Mouse (Mus musculus) gastrocnemius, adult 18-20 months (tissue): Measurements from ENCODE around the gene Ccdc78. TPM values are rescaled to one million over a fixed set of nuclear protein-coding genes. Genes with fewer than 3 reads are reported as not detected.

Source experiments
- DNase-seq: peaks from one replicate; pipeline ENCODE4 v3.0.0; 2021; ENCODE audit warnings: low spot score
- total RNA-seq, 2 experiments: library from RNA; stranded (reverse); gene quantifications; 2 replicates each; pipeline ENCODE4 v1.2.3; 2021

The Ccdc78 gene
- total RNA-seq, 2 experiments from 2014 or later, result not detected

DNA sequence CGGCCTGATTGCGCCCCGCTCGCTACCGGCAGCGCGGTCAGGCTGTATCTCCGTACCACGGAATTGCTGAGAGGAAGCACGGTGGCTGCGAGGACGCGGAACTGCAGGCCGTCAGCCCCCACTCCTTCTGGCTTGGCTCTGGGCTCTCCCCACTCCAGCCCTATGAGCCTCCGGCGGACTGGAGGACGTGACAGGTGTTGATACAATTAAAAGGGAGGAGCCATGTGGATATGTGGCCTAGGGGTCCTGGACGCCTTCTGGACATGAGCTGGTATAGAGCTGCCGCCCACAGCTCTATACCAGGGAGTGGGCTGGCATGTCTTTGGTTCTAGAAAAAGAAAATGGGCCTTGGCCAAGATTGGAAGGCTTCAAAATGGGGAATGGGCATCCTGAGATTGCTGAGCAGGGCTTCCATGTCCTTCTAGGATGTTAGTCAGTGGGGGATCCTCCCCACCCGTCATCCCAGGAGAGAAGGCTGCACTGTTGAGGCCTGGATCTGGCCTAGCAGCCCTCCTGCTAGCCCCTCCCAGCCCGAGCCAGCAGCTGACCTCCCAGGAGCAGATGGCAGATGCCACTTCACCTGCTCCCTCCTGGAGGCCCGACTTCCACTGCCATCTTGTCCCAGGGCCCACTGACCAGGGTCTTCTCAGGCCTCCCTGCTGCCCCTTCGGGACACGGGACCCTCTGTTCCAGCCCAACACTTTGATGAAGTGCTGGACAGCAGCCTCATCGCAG lies 23.4 kb downstream of the Ccdc78 start:
- DNase-seq, result no peak

DNA sequence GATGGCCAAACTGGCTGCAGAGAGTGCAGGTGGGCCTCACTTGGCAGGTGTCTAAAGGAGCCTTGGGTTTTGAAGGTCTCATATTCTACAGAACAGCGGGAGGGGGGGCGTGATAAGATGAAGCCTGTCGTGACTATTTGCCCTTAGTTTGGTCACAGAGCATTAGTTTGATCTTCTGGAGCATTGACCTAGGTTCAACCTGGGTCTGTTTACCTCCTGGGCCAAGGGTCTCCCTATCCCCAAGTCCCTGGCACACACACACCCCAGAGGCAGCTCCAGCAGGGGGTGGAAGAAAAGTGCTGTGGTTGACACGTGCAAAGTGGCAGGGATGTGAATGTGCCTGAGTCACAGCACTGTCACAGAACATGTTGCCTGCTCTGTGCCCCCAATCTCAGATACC lies 24.5 kb downstream of the Ccdc78 start:
- DNase-seq, result no peak

DNA sequence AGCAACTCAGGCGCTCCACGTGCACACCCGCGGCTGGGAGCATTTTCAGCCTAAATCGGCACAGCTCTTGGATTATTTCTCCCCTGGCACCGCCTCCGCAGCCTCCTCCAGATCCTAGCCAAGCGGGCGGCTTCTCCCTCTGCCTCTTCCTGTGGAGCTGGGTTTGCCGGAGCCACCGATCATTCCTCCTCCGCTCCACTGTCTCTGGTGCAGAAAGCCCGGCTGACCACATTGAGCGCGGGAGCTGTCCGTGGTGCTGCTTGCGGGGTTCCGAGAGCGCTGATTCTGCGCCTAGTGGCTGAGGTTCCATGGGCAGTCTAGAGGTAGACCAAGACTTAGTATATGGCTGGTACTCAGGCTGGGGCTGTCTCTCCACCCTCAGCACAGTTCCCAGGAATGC lies 27.1 kb downstream of the Ccdc78 start:
- peak; percentile 71 for DNase-seq

DNA sequence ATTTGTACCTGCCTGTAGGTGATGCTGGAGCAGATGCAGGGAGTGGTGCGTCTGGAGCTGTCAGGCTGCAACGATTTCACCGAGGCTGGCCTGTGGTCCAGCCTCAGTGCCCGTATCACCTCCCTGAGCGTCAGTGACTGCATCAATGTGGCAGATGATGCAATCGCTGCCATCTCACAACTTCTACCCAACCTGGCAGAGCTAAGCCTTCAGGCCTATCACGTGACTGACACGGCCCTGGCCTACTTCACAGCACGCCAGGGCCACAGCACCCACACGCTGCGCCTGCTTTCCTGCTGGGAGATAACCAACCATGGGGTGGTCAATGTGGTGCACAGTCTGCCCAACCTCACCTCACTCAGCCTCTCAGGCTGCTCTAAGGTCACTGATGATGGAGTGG lies 31.3 kb downstream of the Ccdc78 start:
- no peak for DNase-seq

DNA sequence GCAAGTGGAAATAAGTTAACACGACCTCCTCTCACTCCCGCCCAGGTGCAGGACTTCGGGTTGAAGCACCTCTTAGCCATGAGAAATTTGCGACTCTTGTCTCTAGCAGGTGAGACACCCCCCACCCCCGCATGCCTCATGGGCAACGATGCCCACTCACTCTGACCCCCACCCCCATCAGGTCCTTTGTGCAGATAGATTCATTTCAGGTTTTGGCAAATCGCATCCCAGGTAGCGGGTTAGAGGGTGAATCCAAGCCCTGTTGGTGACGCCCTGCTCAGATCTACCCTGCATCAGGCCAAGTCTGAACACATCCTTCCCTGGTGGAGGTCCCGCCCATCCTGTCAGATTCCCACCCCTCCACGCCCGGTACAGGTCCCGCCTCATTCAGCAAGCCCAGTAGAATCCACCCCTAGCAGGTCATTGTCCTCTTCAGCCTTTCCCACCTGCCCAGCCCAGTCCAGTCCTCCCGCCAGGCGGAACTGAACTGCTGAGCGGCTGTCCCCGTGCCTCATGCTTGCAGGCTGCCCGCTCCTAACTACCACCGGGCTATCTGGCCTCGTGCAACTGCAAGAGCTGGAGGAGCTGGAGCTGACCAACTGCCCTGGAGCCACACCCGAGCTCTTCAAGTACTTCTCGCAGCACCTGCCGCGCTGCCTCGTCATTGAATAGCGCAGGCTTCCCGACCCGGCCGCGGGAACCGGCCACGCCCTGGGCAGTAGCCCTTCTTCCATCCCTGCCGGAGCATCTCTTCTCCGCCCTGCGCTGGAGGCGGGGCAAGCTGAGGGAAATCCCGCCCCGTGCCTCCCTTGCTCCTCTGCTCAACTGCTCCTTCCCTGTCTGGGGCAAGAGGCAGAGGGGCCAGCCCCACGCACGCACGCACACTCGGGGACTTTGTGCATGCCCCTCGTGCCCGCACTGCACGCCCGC lies 32.7 kb downstream of the Ccdc78 start:
- no peak for DNase-seq

DNA sequence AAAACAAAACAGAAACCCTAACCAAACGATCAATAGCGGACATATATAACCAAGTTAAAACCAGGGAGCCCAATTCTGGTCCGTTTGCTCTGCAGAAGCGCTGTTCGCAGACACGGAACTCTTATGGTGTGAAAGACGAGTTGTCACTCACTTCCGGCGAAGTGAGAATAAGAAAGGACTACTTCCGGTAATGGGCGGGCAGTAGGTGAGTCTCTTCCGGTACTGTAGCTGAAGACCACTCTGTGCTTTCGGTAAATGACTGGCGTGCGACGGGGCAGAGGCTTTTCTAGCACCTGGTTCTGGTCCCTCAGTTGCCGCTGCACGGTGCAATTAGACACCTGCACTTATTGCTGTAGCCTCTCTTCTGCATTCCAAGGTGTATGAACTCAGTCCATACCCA lies 37.1 kb downstream of the Ccdc78 start, which contains the start of gene Wdr24:
Wdr24 (plus strand) TSS at position 176 of the 400 bp plus-strand sequence.
- peak; percentile 84 for DNase-seq

DNA sequence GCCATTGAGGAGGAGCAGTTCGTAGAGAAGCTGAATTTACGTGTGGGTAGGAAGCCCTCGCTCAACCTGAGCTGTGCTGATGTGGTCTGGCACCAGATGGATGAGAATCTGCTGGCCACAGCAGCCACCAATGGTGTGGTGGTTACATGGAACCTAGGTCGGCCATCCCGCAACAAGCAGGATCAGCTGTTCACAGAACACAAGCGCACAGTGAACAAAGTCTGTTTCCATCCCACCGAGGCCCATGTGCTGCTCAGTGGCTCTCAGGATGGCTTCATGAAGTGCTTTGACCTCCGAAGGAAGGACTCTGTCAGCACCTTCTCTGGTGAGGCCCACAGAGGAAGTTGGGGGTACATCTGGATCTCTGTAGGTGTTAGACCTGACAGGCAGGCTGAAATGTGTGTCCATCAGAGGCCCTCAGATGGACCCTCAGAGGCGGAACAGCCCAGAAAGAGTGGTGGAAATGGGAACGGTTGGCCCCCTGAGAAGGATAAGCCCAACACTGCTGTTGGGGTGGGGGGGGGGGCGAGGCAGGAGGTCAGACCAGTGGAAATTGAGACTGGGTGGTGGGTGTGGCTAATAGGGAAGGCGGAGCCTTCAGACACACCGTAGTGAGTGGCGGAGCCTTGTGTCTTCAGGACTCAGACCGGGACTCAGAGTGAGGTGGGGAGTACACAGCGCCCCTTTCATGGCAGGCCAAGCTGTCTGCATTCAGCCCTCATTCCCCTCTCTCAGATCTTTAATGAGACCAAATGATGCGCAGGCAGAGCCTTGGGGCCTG lies 38.2 kb downstream of the Ccdc78 start:
- no peak for DNase-seq

DNA sequence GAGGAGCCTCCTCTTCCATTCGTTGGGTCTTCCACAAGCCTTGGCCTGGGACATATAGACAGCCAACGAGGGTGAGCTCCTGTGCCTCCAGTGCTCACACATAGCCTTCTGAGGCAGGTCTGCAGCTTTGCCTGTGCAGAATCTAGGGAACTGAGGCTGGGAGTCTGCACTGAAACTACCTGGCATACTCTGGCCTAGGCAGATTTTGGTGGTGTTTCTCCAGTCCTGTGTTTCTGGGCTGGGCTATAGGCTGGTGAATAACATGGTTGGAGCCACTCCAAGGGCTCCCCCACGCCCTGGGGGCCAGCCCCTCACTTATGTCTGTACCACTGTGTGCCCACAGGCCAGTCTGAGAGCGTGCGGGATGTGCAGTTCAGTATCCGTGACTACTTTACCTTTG lies 38.9 kb downstream of the Ccdc78 start:
- DNase-seq, result no peak

DNA sequence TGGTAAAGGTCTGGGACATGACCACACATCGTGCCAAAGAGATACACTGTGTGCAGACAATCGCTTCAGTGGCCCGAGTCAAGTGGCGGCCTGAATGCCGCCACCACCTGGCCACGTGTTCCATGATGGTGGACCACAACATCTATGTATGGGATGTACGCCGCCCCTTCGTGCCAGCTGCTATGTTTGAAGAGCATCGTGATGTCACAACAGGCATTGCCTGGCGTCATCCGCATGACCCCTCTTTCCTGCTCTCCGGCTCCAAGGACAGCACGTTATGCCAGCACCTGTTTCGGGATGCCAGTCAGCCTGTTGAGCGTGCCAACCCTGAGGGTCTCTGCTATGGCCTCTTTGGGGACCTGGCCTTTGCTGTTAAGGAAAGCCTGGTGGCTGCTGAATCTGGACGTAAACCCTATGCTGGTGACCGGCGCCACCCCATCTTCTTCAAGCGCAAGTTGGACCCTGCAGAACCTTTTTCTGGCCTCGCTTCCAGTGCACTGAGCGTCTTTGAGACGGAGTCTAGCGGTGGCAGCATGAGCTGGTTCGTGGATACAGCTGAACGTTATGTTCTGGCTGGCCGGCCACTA lies 39.7 kb downstream of the Ccdc78 start:
- DNase-seq, result no peak

DNA sequence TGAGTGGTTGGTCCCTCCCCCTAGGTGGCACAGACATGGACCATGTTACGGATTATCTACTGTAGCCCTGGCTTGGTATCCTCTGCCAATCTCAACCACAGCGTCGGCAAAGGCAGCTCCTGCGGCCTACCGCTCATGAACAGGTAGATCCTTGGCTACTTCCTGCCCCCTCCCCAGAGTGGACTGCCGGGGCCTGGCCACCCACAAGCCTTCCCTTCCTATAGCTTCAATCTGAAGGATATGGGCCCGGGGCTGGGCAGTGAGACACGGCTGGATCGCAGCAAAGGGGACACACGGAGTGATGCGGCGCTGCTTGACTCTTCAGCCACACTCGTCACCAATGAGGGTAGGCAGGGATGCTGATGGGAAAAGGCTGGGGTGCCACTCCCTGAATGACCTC lies 40.6 kb downstream of the Ccdc78 start:
- no peak for DNase-seq

DNA sequence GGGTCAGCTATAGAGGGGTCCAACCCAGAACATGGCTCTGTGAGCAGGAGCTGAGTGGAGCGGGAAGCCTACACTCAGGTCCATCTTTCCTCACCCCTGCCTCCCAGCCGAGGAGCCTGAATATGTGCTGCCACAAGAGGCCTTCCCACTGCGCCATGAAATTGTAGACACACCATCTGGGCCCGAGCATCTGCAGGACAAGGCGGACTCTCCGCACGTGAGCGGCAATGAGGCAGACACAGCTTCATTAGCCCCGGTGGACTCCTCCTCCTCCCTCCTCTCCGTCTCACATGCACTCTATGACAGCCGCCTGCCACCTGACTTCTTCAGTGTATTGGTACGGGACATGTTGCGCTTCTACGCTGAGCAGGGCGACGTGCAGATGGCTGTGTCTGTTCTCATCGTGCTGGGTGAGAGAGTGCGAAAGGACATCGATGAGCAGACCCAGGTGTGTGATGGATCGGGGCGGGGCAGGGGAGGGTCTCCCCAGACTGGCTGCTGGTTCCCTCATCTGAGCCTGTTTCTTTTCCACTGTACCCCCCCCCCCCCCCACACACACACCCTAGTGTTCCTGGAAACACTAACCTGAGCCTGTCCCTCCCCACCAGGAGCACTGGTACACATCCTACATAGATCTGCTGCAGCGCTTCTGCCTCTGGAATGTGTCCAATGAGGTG lies 41.3 kb downstream of the Ccdc78 start:
- no peak for DNase-seq

DNA sequence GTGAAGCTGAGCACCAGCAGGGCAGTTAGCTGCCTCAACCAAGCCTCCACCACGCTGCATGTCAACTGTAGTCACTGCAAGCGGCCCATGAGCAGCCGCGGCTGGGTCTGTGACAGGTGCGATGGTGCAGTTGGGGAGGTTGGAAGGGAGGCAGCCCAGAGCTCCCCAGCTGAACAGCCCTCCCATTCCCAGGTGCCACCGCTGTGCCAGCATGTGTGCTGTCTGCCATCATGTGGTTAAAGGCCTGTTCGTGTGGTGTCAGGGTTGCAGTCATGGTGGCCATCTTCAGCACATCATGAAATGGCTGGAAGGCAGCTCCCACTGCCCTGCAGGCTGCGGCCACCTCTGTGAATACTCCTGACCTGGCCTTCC lies 41.8 kb downstream of the Ccdc78 start:
- no peak for DNase-seq

DNA sequence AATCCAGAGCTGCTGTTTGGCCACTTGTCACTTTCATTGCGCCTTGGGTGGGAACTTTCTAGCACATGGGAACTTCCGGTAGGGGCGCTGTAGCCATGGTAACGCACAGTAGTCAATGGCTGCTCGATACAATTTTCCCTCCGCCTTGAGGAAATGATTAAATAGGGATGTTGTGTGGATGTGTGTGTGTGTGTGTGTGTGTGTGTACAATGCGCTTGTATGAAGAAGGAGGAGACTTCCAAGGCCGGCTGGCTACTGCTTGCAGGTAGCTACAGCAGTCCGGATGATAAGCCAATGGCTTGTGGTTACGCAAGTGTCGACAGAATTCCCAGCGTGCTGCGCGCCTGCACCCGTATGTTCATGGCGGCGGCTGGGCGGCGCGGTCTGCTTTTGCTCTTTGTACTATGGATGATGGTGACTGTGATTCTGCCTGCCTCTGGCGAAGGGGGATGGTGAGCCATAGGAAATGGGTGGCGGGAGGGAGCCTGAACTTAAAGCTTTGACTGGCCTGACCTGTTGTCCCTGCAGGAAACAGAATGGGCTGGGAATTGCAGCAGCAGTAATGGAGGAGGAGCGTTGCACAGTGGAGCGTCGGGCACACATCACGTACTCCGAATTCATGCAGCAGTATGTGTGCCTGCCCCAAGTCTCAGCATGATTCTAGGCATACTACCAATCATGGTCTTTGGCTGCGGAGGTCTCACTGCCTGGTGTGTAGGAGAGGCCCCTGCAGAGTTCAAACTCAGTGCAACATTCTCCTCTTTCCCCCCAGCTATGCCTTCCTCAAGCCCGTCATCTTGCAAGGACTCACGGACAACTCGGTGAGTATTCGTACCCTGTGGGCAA lies 42.6 kb downstream of the Ccdc78 start, which contains the start of gene Jmjd8:
Jmjd8 (plus strand) TSS at position 156 of the 846 bp plus-strand sequence.
- DNase-seq, result peak; percentile 70

DNA sequence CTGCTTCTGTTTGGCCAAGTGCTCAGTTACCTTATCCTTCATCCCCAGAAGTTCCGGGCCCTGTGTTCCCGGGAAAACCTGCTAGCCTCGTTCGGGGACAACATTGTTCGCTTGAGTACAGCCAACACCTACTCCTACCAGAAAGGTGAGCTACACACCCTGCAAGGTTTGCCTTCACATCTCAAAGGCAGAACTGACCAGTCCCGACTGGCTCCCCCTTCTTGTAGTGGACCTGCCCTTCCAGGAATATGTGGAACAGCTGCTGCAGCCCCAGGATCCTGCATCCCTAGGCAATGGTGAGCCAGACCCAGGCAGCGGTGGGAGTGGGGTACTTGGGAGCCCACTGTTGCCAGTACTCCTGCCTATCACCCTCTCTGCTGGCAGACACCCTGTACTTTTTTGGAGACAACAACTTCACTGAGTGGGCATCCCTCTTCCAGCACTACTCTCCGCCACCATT lies 43.2 kb downstream of the Ccdc78 start:
- DNase-seq, result no peak

DNA sequence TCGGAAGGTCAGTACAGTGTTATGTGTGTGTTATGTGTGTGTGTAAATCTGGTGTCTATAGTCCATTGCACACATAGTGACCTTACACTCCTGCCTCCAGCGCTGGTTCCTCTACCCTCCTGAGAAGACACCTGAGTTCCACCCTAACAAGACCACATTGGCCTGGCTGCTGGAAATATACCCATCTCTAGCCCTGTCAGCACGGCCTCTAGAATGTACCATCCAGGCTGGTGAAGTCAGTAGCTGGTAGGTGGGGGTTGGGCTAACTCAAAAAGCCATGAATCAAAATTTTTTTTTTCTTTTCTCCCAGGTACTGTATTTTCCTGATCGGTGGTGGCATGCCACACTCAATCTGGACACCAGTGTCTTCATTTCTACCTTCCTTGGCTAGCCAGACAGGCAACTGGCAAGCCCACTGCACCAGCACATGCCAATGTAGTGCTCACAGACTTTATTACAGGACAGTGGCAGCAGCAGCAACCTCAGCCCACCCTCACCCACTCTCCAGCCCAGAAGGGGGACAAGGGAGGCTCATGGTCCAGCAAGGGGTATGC lies 43.9 kb downstream of the Ccdc78 start:
- no peak for DNase-seq

DNA sequence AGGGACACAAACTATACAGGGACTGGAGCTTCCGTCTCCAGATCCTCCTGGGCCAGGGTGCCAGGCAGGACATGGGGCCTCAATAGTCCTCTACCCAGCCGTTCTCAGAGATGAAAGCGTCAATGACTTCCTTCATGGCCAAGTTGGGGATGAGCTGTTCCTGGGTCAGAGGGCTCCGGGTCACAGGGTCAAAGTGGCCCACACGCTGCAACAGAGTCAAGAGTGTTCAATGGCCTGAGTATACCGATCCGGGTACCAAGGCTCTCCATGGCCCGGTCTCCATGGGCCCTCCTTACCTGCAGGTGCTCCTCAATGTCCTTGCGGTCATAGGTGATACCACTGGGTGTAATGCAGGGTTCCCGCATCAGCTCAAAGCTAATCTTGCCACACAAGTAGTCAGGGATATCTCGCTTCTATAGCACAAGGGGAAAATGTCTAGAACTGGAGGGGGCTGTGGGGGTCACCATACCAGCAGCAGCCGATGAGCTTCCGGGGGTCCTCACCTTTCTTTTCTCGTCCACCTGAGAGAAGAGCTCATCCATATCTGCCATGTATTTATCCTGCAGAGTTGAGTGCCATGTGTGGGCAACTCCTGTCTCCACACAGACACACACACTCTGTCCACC lies 44.5 kb downstream of the Ccdc78 start:
- no peak for DNase-seq

DNA sequence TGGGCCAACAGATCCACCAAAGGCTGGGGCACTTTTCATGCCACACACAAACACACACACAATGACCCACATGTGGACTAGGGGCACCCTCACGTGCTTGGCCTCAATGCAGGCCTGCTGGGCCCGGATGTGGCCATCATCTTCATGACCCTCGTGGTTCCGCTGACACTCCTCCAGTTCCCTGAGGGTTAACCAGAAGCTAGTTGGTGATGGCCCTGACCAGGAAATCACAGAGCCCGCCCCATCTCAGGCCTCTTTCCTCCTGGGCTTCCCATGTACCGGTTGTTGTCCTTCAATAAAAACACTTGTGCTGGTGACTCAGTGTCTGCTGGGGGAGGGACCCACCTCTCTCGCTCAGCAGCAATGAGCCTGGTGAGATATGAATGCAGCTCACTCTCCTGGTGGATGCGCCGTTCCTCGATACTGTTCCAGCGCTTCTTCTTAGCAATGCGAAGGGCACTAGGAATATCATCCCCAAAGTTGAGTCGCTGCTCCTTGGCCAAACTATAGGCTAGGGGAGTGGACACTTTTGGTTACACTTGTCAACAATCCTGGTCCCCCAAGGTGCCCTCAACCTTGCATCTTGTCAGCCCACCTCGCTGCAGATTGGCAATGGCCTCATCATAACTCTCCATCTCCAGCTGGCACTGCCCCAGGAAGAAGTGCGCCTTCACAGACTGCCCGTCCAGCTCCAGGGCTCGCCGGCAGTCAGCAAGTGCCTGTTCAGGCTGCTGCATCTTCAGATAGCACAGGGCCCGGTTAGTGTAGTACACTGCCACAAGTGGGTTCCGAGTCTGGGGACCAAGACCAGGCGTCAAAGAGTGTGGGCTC lies 45.3 kb downstream of the Ccdc78 start:
- no peak for DNase-seq
